Mouse (Mus musculus): ENCODE measurements around the gene Safb2.

GRCm38 (mm10) chr17:56616725-56617124 is 32.3 kb upstream of the Safb2 start:
- TF ChIP-seq CTCF (IDR thresholded peaks at IDR 0.05; ENCODE audit: control insufficient read depth, insufficient read depth, insufficient read length) = no peak
- TF ChIP-seq MAX (IDR thresholded peaks at IDR 0.05) = no peak

All from C2C12 (cell line).